Mouse (Mus musculus): ENCODE data around the gene Olfr875. TPM values are rescaled to one million over a fixed set of nuclear protein-coding genes. Genes with fewer than 3 reads are reported as not detected.

Olfr875 gene
- total RNA-seq (2014; rRNA removed; ENCODE audit: low replicate concordance) (not detected in 2 replicates), polyA plus RNA-seq (2015; fragmentation: Nextera tagmentation; extraction: Ambion mirVana) (not detected in 2 replicates)

DNA sequence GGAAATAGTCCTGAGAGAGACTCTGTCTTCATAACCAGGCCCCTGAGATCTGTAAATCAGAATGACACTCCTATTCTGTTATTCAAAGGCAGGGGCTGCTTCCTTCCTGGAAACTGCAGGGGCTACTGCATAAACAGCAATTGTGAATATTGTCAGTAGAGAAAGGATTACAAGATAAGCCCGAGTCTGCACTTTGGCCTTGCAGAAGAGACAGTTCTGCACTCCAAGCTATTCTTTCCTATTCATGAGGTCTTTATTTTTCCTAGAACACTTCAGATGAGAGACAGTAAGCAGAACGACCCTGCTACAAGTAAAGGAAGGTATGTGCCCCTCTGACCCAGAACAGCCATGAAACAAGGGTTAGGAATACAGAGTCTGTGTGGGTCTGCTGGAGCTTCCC lies at the start of gene Olfr875:
TSS of gene Olfr875 (plus strand) at position 99 of the 400 bp plus-strand sequence.
- ATAC-seq (ENCODE audit: insufficient read depth, low read depth) (no peak), DNase-seq (ENCODE audit: low spot score) (no peak)
- Histone ChIP-seq H3K27me3 (ENCODE audit: control insufficient read depth, insufficient read depth, low read length) (no peaks in the 10 kb centered on the region), H3K9ac (replicated peaks; ENCODE audit: low read depth, low read length) (no peak within 1 kb of the TSS), H3K4me2 (ENCODE audit: low read depth, low read length) (no peak within 1 kb of the TSS), H3K9me3 (replicated peaks; ENCODE audit: control insufficient read depth, low read length) (no peaks in the 10 kb centered on the region), H3K4me1 (ENCODE audit: control insufficient read depth, insufficient read depth) (no peaks in the 10 kb centered on the region), H3K27ac (ENCODE audit: low read depth) (no peak within 1 kb of the TSS), H3K4me3 (ENCODE audit: low read depth, low read length) (no peak within 1 kb of the TSS), H3K36me3 (replicated peaks; ENCODE audit: control insufficient read depth, insufficient read depth, low read length) (no peaks in the 10 kb centered on the region)
- 18% methylated on average over 2 of the region's 2 CpGs for WGBS
- TF ChIP-seq CTCF (IDR thresholded peaks at IDR 0.05; ENCODE audit: low read depth) = no peak
- TF ChIP-seq EP300 (IDR thresholded peaks at IDR 0.05; ENCODE audit: low read depth) = no peak

GRCm38 (mm10) chr9:37734310-37734709 lies 37.3 kb upstream of the Olfr875 start:
- H3K9me3 ChIP-seq (replicated peaks; ENCODE audit: control insufficient read depth, low read length) = no peaks in the 10 kb centered on the region
- H3K36me3 ChIP-seq (replicated peaks; ENCODE audit: control insufficient read depth, insufficient read depth, low read length) = no peaks in the 10 kb centered on the region
- H3K27me3 ChIP-seq (ENCODE audit: control insufficient read depth, insufficient read depth, low read length) = no peaks in the 10 kb centered on the region
- H3K9ac ChIP-seq (replicated peaks; ENCODE audit: low read depth, low read length) = no peak overlapping the region
- TF ChIP-seq EP300 (IDR thresholded peaks at IDR 0.05; ENCODE audit: low read depth) (no peak), CTCF (IDR thresholded peaks at IDR 0.05; ENCODE audit: low read depth) (no peak)
- 89% methylated on average over 1 of the region's 1 CpGs for WGBS
- ATAC-seq (ENCODE audit: insufficient read depth, low read depth) (no peak), DNase-seq (ENCODE audit: low spot score) (no peak)
- H3K4me2 ChIP-seq (ENCODE audit: low read depth, low read length) = no peak overlapping the region
- no peak overlapping the region for H3K4me3 ChIP-seq (ENCODE audit: low read depth, low read length)
- no peaks in the 10 kb centered on the region for H3K4me1 ChIP-seq (ENCODE audit: control insufficient read depth, insufficient read depth)
- no peak overlapping the region for H3K27ac ChIP-seq (ENCODE audit: low read depth)

DNA sequence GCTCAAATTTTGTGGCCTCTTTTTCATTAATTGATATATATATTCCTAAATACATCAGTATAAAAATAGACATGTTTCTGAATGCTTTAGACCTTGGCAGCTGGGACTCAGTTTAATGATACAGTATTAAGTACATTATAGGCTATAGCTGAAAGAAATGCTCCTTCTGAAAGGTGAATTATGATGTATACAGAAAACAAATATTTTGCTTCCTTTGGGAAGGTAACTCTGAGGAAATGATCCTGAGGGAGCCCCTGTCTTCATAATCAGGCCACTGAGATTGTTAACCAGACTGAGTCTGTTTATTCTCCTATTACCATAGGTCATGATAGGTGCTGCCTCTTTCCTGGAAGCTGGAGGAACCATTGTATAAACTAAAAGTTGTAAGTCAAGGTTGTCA lies 26.9 kb upstream of the Olfr875 start, which contains the start of gene Olfr874:
TSS of gene Olfr874 (plus strand) at position 301 of the 400 bp plus-strand sequence.
- no peak for DNase-seq (ENCODE audit: low spot score)
- H3K4me2 ChIP-seq (ENCODE audit: low read depth, low read length) = no peak within 1 kb of the TSS
- no peaks in the 10 kb centered on the region for H3K9me3 ChIP-seq (replicated peaks; ENCODE audit: control insufficient read depth, low read length)
- no peaks in the 10 kb centered on the region for H3K27me3 ChIP-seq (ENCODE audit: control insufficient read depth, insufficient read depth, low read length)
- H3K4me3 ChIP-seq (ENCODE audit: low read depth, low read length) = no peak within 1 kb of the TSS
- ATAC-seq (ENCODE audit: insufficient read depth, low read depth) = no peak
- TF ChIP-seq EP300 (IDR thresholded peaks at IDR 0.05; ENCODE audit: low read depth) (no peak), CTCF (IDR thresholded peaks at IDR 0.05; ENCODE audit: low read depth) (no peak)
- no peaks in the 10 kb centered on the region for H3K36me3 ChIP-seq (replicated peaks; ENCODE audit: control insufficient read depth, insufficient read depth, low read length)
- H3K9ac ChIP-seq (replicated peaks; ENCODE audit: low read depth, low read length) = no peak within 1 kb of the TSS
- no peak within 1 kb of the TSS for H3K27ac ChIP-seq (ENCODE audit: low read depth)
- H3K4me1 ChIP-seq (ENCODE audit: control insufficient read depth, insufficient read depth) = no peaks in the 10 kb centered on the region

DNA sequence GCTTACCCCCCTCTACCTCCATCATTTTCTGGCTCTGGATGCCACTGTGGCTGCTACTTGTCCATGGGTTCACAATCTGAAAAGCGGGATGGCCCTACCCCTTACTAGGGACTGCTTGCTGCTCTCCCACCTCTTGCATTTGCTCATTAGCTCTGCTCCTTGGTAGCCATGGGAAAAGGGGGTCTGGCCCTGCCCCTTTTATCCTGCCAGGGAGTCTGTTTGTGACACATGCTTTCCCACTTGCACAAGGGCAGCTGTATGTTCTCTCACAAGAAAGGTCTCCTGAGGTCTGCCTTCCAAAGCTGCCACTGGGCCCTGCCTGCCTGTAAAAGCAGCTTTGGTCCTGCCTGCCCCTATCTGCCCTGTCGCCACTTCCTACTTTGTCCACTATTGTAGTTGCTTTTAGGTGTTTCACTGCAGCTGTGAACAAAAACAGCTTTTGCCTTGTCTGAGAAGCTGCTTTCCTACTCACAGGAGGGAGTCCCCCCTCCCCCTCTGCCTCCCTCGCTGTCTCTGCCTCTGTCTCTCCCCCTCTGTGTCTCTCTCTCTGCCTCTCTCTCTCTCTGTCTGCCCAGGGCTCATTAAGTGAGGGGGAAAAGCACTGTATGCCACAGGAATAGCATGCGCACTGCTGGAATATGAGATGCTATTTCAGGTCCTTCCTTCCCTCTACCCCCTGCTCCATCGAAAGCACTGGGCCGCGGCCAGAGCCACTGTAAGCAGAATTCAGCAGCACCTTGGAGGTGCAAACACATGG lies 21.2 kb upstream of the Olfr875 start:
- H3K27me3 ChIP-seq (ENCODE audit: control insufficient read depth, insufficient read depth, low read length) = no peaks in the 10 kb centered on the region
- H3K4me3 ChIP-seq (ENCODE audit: low read depth, low read length) = no peak overlapping the region
- ATAC-seq (ENCODE audit: insufficient read depth, low read depth) (peak; percentile 6; the same call in 1 of the 2 replicates), DNase-seq (ENCODE audit: low spot score) (no peak)
- 25% methylated on average over 7 of the region's 7 CpGs for WGBS
- H3K4me1 ChIP-seq (ENCODE audit: control insufficient read depth, insufficient read depth) = no peaks in the 10 kb centered on the region
- no peaks in the 10 kb centered on the region for H3K9me3 ChIP-seq (replicated peaks; ENCODE audit: control insufficient read depth, low read length)
- no peaks in the 10 kb centered on the region for H3K36me3 ChIP-seq (replicated peaks; ENCODE audit: control insufficient read depth, insufficient read depth, low read length)
- TF ChIP-seq EP300 (IDR thresholded peaks at IDR 0.05; ENCODE audit: low read depth) (no peak), CTCF (IDR thresholded peaks at IDR 0.05; ENCODE audit: low read depth) (no peak)
- no peak overlapping the region for H3K27ac ChIP-seq (ENCODE audit: low read depth)
- no peak overlapping the region for H3K9ac ChIP-seq (replicated peaks; ENCODE audit: low read depth, low read length)
- H3K4me2 ChIP-seq (ENCODE audit: low read depth, low read length) = no peak overlapping the region

- WGBS = 73% methylated on average over 2 of the region's 2 CpGs
- Histone ChIP-seq H3K4me2 (ENCODE audit: low read depth, low read length) (no peak overlapping the region), H3K4me1 (ENCODE audit: control insufficient read depth, insufficient read depth) (no peaks in the 10 kb centered on the region), H3K27ac (ENCODE audit: low read depth) (no peak overlapping the region), H3K36me3 (replicated peaks; ENCODE audit: control insufficient read depth, insufficient read depth, low read length) (no peaks in the 10 kb centered on the region), H3K9ac (replicated peaks; ENCODE audit: low read depth, low read length) (no peak overlapping the region), H3K4me3 (ENCODE audit: low read depth, low read length) (no peak overlapping the region), H3K9me3 (replicated peaks; ENCODE audit: control insufficient read depth, low read length) (no peaks in the 10 kb centered on the region), H3K27me3 (ENCODE audit: control insufficient read depth, insufficient read depth, low read length) (no peaks in the 10 kb centered on the region)
- no peak for TF ChIP-seq CTCF (IDR thresholded peaks at IDR 0.05; ENCODE audit: low read depth)
- no peak for TF ChIP-seq EP300 (IDR thresholded peaks at IDR 0.05; ENCODE audit: low read depth)
- DNase-seq (ENCODE audit: low spot score) = no peak
- no peak for ATAC-seq (ENCODE audit: insufficient read depth, low read depth)
Measured at GRCm38 (mm10) chr9:37751467-37751866, 20.2 kb upstream of the Olfr875 start.
